Mouse (Mus musculus): Measurements from ENCODE around the gene Txnrd2. TPM values are rescaled to one million over a fixed set of nuclear protein-coding genes. Genes with fewer than 3 reads are reported as not detected.

Txnrd2 gene
- polyA plus RNA-seq, 1 experiment, result 23.4 TPM

- Histone ChIP-seq H3K27ac (ENCODE audit: insufficient read depth, low read depth, low read length) (no peak overlapping the region), H3K4me1 (ENCODE audit: control insufficient read depth, insufficient read depth, low read length) (peaks cover 13% of the 10 kb centered on the region), H3K4me3 (ENCODE audit: insufficient read depth, low read length) (no peak overlapping the region)
- no peak for TF ChIP-seq POLR2A (IDR thresholded peaks at IDR 0.05; ENCODE audit: borderline replicate concordance, low read depth, low read length)
- TF ChIP-seq CTCF (IDR thresholded peaks at IDR 0.05; ENCODE audit: low read depth, low read length), result no peak
Measured at GRCm38 (mm10) chr16:18458661-18459060, 32.5 kb downstream of the Txnrd2 start.

GRCm38 (mm10) chr16:18459335-18459954 is 33.3 kb downstream of the Txnrd2 start:
- Histone ChIP-seq H3K4me1 (ENCODE audit: control insufficient read depth, insufficient read depth, low read length) (peaks cover 20% of the 10 kb centered on the region), H3K27ac (ENCODE audit: insufficient read depth, low read depth, low read length) (no peak overlapping the region)

GRCm38 (mm10) chr16:18459955-18460370 is 33.8 kb downstream of the Txnrd2 start:
- H3K4me3 ChIP-seq (ENCODE audit: insufficient read depth, low read length), result no peak overlapping the region
- H3K27ac ChIP-seq (ENCODE audit: insufficient read depth, low read depth, low read length), result no peak overlapping the region
- H3K4me1 ChIP-seq (ENCODE audit: control insufficient read depth, insufficient read depth, low read length), result peaks cover 25% of the 10 kb centered on the region
- TF ChIP-seq POLR2A (IDR thresholded peaks at IDR 0.05; ENCODE audit: borderline replicate concordance, low read depth, low read length), result no peak
- TF ChIP-seq CTCF (IDR thresholded peaks at IDR 0.05; ENCODE audit: low read depth, low read length), result no peak

More at GRCm38 (mm10) chr16:18459335-18459954, 33.3 kb downstream of the Txnrd2 start:
- no peak for TF ChIP-seq POLR2A (IDR thresholded peaks at IDR 0.05; ENCODE audit: borderline replicate concordance, low read depth, low read length)
- no peak for TF ChIP-seq CTCF (IDR thresholded peaks at IDR 0.05; ENCODE audit: low read depth, low read length)
- H3K4me3 ChIP-seq (ENCODE audit: insufficient read depth, low read length), result no peak overlapping the region

- Histone ChIP-seq H3K4me3 (ENCODE audit: insufficient read depth, low read length) (no peak overlapping the region), H3K27ac (ENCODE audit: insufficient read depth, low read depth, low read length) (no peak overlapping the region), H3K4me1 (ENCODE audit: control insufficient read depth, insufficient read depth, low read length) (peaks cover 33% of the 10 kb centered on the region)
- TF ChIP-seq CTCF (IDR thresholded peaks at IDR 0.05; ENCODE audit: low read depth, low read length) (no peak), POLR2A (IDR thresholded peaks at IDR 0.05; ENCODE audit: borderline replicate concordance, low read depth, low read length) (no peak)
Measured at GRCm38 (mm10) chr16:18460826-18461225, 34.6 kb downstream of the Txnrd2 start.

- peaks cover 33% of the 10 kb centered on the region for H3K4me1 ChIP-seq (ENCODE audit: control insufficient read depth, insufficient read depth, low read length)
- TF ChIP-seq CTCF (IDR thresholded peaks at IDR 0.05; ENCODE audit: low read depth, low read length) (no peak), POLR2A (IDR thresholded peaks at IDR 0.05; ENCODE audit: borderline replicate concordance, low read depth, low read length) (no peak)
- H3K4me3 ChIP-seq (ENCODE audit: insufficient read depth, low read length), result no peak overlapping the region
- H3K27ac ChIP-seq (ENCODE audit: insufficient read depth, low read depth, low read length), result no peak overlapping the region
Measured at GRCm38 (mm10) chr16:18462031-18462430, 35.8 kb downstream of the Txnrd2 start.

- Histone ChIP-seq H3K4me1 (ENCODE audit: control insufficient read depth, insufficient read depth, low read length) (peaks cover 33% of the 10 kb centered on the region), H3K27ac (ENCODE audit: insufficient read depth, low read depth, low read length) (no peak overlapping the region), H3K4me3 (ENCODE audit: insufficient read depth, low read length) (no peak overlapping the region)
- TF ChIP-seq POLR2A (IDR thresholded peaks at IDR 0.05; ENCODE audit: borderline replicate concordance, low read depth, low read length), result no peak
- TF ChIP-seq CTCF (IDR thresholded peaks at IDR 0.05; ENCODE audit: low read depth, low read length), result no peak
Measured at GRCm38 (mm10) chr16:18462598-18462997, 36.4 kb downstream of the Txnrd2 start.

- no peak overlapping the region for H3K4me3 ChIP-seq (ENCODE audit: insufficient read depth, low read length)
- TF ChIP-seq CTCF (IDR thresholded peaks at IDR 0.05; ENCODE audit: low read depth, low read length), result no peak
- no peak for TF ChIP-seq POLR2A (IDR thresholded peaks at IDR 0.05; ENCODE audit: borderline replicate concordance, low read depth, low read length)
Measured at GRCm38 (mm10) chr16:18464271-18464670, 38.1 kb downstream of the Txnrd2 start.

GRCm38 (mm10) chr16:18470829-18471228 is 44.6 kb downstream of the Txnrd2 start:
- no peak overlapping the region for H3K4me3 ChIP-seq (ENCODE audit: insufficient read depth, low read length)
- TF ChIP-seq CTCF (IDR thresholded peaks at IDR 0.05; ENCODE audit: low read depth, low read length), result 0 out of 2 replicates have a peak, but pooled peaks have one; percentile 16
- no peak for TF ChIP-seq POLR2A (IDR thresholded peaks at IDR 0.05; ENCODE audit: borderline replicate concordance, low read depth, low read length)
- no peak overlapping the region for H3K27ac ChIP-seq (ENCODE audit: insufficient read depth, low read depth, low read length)
- 0 out of 2 replicates have a peak, but pooled peaks cover under 1% of the 10 kb centered on the region for H3K4me1 ChIP-seq (ENCODE audit: control insufficient read depth, insufficient read depth, low read length)

More at GRCm38 (mm10) chr16:18464271-18464670, 38.1 kb downstream of the Txnrd2 start:
- peak overlapping the region; percentile 30; the same call in 1 of the 2 replicates for H3K27ac ChIP-seq (ENCODE audit: insufficient read depth, low read depth, low read length)
- peaks cover 33% of the 10 kb centered on the region for H3K4me1 ChIP-seq (ENCODE audit: control insufficient read depth, insufficient read depth, low read length)

- Histone ChIP-seq H3K4me3 (ENCODE audit: insufficient read depth, low read length) (no peak overlapping the region), H3K4me1 (ENCODE audit: control insufficient read depth, insufficient read depth, low read length) (no peaks in the 10 kb centered on the region), H3K27ac (ENCODE audit: insufficient read depth, low read depth, low read length) (no peak overlapping the region)
- no peak for TF ChIP-seq CTCF (IDR thresholded peaks at IDR 0.05; ENCODE audit: low read depth, low read length)
- no peak for TF ChIP-seq POLR2A (IDR thresholded peaks at IDR 0.05; ENCODE audit: borderline replicate concordance, low read depth, low read length)
Measured at GRCm38 (mm10) chr16:18471381-18471955, 45.3 kb downstream of the Txnrd2 start.

GRCm38 (mm10) chr16:18471976-18472375 is 45.8 kb downstream of the Txnrd2 start:
- H3K4me1 ChIP-seq (ENCODE audit: control insufficient read depth, insufficient read depth, low read length), result no peaks in the 10 kb centered on the region
- no peak for TF ChIP-seq CTCF (IDR thresholded peaks at IDR 0.05; ENCODE audit: low read depth, low read length)
- no peak for TF ChIP-seq POLR2A (IDR thresholded peaks at IDR 0.05; ENCODE audit: borderline replicate concordance, low read depth, low read length)
- H3K27ac ChIP-seq (ENCODE audit: insufficient read depth, low read depth, low read length), result no peak overlapping the region
- H3K4me3 ChIP-seq (ENCODE audit: insufficient read depth, low read length), result no peak overlapping the region
